Mouse (Mus musculus): Measurements from ENCODE around the gene Naa40.

The Naa40 gene

DNA sequence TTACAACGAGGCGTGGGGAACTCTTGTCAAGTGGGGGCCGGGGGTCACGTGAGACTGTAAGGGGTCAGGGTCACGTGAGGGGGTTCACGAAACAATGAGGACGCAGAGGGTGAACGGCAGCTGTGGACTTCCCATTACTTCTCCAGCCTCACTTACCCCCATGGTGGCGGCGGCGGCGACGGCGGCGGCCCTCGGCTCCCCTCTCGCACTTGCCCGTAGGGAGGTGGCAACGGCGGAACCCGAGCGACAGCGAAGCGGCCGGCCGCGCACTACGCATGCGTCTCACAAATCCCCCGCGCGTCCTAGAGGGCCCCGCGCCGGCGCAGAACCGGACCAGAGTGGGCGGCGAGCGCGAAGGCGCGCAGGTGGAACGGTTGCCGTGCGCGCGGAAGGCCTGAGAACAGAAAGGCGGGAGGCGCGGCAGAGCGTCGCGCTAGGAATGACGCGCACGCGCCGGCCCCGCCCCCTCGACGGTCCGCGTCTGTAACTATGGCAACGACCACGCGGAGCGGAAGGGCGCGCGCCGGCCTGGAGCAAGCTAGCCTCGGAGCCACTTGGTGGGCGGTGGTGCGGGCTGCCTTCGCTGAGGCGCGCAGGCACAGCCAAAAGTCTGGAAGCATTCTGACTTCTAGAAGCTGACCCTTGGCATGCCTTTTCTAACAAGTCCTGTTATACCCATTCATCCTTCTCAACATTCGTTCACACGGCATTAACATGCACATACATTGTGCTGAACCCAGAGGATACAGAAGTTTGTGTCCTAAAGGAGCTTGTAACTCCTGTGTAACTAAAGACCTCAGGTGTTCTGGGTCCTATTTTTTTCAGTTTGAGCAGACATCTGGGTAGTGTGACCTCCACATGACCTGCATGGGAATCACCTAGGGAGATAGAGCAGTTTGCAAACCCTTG, at the start of gene Naa40:
Naa40 (minus strand) TSS at position 402 of the 909 bp plus-strand sequence.
- DNase-seq = peak; percentile 93

GRCm38 (mm10) chr19:7289767-7290166, 48.8 kb upstream of the Naa40 start:
- DNase-seq = no peak

GRCm38 (mm10) chr19:7288288-7288687, 47.3 kb upstream of the Naa40 start:
- no peak for DNase-seq

DNA sequence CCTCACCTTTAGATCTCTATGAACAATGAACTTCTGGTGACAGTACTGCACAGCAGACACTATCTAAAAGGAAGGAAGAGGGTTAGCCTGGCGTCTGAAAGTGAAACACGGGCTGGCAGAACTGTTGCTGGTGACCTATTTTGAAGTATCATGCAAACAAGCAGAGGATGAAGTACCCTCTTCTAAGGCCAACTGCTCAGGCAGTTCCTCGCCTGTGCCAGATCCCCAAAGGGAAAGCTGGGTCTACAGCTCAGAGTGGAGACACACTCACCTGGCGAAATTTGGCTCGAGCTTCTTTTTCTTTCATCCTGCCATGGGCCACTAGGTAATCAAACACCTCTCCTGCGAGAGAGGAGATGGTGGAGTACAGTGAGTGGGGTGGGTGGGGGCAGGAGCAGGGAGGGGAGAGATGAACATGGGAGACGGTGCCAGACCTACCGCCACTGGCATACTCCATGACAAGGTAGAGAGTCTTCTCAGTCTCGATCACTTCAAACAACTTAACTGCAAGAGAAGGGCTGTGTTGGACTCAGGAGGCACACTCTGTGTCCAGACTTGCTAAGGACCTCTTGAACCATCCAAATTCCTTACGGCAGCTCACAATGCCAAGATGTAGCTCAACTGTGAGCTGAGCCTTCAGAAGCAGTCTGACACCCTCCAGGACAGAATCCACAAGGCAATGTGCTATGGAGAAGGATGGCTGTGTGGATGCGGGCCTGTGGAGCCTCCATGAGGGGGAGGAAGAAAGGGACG, 45.8 kb upstream of the Naa40 start:
- no peak for DNase-seq

- DNase-seq = no peak
These were observed 39.8 kb upstream of the Naa40 start for GRCm38 (mm10) chr19:7280557-7281330.

DNA sequence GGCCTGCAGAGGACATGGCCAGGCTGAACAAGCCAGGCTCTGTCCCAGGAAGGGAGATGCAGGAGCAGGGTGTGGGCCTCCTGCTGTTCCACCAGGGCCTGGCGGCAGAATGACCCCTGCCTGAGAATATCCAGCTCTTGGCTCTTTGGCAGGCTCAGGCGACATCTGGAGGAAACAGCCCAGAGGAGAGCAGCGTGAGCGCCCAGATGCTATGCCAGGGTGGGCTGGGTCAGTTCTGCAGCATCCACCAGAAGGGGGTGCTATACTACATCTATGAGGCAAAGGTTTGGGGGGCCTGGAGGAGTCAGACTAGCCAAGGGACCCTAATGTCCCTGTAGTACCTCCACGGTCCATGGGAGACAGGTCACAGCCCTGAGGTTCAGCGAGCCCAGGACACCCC, 38.1 kb upstream of the Naa40 start:
- no peak for DNase-seq

DNA sequence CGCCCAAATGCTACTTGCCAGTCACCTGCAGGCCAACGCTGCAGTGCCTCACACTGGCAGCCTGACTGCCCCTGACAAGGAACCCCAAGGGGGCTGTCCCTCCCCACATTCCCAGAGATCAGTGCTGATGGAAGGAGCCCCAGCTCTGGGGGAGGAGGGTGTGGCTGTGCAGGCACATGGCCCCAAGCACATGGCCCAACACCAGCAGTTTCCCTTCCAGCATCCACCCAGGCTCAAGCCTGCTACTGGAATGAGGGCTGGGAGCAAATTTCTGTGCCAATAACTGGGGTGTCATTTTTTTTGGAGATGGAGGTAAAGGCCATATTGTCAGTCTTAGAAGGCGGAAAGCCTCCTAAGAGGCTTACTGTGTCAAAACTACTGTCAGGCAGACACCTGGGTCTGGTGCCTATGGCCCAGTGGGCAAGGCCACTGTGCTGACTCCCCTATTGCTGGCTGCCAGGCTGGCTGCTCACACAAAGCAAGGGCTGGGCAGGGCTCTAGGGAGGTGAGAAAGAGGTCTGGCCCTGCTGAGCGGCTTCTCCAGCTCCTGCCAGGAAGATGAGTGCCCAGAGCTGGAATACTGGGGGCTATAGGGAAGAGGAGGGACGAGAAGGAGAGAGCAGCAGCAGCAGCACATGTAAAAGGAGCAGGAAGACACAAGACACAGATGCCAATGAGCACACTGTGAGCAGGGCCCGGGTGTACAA, 37.4 kb upstream of the Naa40 start:
- DNase-seq = no peak

GRCm38 (mm10) chr19:7276796-7277195, 35.8 kb upstream of the Naa40 start:
- no peak for DNase-seq

DNA sequence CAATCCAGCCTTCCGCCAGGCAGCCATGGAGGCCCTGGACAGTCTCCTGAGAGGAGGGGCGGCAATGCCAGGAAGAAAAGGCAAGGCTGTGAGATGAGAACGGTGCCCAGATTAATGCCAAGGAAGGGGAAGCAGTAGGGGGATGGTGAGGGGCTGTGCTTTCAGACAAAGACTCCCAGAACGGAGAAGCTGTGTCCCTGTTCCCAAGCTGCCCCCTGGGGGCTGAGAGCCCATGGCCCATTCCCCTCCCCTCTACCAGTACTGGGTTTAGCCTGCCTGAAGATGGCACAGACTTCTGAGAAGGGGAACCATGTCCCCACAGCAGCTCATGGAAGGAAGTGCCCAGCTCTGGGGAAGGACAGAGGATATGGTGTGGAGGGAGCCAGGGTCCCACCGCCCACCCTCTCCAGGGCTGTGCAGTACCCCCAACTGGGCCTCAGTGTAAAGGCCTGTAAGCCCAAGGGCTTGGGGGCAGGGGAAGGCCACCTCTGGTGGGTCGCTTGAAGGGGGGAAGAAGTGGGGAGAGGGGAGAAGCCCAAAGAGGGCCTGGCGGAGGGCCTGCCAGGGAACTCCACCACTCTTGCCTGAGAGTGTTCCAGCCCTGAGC, 35.2 kb upstream of the Naa40 start:
- DNase-seq = no peak

DNA sequence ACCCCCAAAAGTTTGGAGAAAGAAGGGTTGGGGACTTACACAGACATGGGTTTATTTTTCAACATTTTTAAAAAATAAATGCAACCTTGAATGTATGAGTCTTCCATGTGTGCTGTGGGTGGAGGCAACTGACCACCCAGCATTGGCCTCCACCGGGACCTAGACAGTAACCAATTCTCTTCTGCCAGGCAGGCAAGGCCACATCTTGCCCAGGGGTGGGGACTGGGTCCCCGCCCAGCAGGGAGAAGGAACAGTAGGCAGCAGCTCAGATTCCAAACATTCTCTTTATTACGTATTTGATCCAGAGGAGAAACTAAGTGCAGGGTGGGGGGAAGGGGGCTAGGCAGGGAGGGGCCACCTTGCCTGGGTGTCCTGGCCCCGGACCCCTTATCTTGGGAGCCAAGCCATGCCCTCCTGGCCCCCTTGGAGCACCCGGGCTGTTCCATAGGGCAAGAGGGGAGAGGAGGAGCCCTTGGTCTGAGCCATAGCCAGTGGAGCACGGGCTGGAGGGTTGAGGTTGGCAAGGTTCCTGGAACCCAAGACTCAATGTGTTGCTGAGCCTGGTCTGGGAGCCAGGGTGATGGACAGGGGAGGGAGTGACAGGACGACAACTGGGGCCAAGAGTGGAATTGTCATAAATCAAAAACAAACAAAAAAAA, 34.3 kb upstream of the Naa40 start:
- no peak for DNase-seq

- DNase-seq = peak; percentile 40
These were observed 33.5 kb upstream of the Naa40 start for GRCm38 (mm10) chr19:7274326-7274990.

- no peak for DNase-seq
These were observed 32.5 kb upstream of the Naa40 start for GRCm38 (mm10) chr19:7273486-7273885.

DNA sequence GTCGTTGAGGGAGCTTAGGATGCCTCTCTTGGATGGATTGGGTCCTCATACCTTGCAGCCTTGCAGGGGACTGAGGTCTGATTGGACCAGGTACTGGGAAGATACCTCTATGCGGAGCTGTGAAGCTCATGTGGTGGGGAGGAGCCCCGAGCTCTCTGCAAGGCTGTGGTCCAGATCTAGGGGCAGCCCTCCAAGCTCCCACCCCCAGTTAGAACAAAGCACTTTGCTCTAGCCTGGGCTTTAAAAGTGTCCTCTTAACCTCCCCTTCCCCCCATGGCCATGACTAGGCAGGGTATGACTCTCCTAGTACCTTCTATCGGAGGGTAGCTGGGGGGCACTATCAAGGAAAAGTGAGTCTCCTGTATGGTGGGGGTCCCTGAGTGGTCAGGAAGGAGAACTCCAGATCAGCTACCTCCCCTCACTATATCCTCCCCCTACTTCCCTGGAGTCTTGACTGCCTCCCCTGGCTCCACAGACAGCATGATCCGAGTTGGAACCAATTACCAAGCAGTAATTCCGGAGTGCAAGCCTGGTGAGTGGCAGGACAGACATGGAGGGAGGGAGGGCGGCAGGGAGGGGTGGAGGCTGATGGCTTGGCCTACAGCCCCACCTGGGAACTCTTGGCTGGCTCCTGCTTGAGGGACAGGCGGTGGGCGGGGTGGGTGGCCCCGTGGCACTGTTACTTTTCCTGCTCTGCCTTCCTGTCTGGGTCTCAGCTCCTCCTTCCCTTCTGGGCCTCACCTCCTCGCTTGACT, 28.5 kb upstream of the Naa40 start:
- DNase-seq = no peak

DNA sequence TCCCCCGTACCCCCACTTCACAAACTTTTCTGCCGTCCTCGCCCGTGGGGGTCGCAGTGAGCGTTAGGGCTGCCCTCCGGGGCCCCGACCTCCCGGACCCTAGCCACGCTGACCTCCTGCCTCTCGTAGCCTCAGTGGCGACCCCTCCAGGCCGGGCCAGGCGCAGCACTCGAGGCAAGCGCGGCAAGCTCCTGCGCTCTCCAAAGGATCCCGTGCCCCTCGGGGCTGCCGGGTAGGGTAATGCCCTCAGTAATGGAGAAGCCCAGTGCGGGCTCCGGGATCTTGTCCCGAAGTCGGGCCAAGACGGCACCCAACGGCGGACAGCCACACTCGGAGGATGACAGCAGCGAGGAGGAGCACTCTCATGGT, 27.7 kb upstream of the Naa40 start:
- peak; percentile 81 for DNase-seq

GRCm38 (mm10) chr19:7267781-7268721, 27.1 kb upstream of the Naa40 start:
- peak; percentile 77 for DNase-seq

DNA sequence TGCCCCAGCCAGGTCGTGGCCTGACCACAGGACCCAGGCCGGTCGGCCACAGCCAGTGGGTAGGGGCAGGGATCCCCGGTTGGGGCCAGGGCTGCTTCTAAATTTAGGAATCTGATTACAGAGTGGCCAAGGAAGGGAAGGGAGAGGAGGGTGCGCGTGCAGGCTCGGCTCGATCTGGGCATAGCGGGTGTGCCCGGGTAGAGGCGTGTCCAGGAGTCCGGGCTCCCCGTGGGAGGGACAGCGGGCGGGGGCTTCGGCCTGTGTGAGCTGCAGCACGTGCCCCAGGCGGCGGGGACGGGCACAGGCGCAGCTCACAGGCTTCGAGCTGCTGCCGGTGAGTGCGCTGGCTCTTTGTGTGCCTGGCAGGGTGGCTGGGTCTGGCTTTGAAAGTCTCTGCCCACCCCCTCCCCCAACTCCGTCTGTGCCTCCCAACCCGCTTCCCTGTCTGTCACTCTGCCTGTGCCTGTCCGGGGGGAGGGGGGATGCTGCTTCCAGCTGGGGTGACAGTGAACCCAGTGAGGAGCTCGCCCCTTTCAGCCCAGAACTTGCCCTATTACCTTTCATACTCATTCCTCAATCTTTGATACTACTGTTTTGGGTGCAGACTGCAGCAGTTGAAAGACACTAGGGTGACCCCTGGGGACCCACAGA, 26.2 kb upstream of the Naa40 start, which contains the start of gene Rcor2:
Rcor2 (plus strand) TSS at position 235 of the 651 bp plus-strand sequence.
- DNase-seq = peak; percentile 74

GRCm38 (mm10) chr19:7266421-7266831, 25.4 kb upstream of the Naa40 start:
- DNase-seq = no peak

DNA sequence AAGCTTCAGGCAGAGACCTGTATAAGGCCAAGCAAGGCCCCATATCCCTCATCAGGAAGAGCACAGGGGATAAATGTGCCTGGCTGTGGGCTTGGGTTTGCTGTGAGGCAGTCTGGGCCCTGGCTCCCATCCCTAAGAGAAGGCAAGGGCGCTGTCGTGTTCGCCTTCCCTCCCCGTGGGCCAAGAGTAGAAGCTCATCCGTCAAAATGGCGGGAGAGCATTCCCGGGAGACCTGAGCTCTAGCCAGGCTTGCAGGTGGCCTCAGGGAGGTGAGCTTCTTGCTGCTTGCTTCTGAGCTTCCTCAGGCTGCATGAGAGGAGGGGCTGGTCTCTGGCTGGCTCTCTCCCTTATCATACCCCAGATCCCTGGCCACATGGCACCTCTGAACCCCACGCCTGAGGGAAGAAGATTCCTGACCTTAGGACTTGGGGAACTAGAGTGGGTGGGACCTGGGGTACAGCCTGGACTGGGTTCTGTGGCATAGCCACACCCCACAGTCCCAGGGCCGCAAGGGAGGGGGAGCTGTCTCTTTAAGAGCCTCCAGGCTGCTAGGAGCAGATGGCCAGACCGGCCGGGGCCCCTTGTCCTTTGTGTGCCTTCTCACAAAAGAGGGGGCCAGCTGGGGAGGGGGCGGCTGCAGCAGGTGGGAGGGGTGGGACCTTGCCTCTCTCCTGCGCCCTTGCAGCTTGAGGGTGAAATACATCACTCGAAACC, 24.7 kb upstream of the Naa40 start:
- no peak for DNase-seq
